Mouse (Mus musculus) cortical plate, adult 2 months (tissue): ENCODE data around the gene A630001G21Rik.

Source experiments
- CTCF ChIP-seq: fragments of 200-500 bp; IDR thresholded peaks from 2 replicates; pipeline ENCODE4 v1.5.1; 2011; ENCODE audit warnings: mild to moderate bottlenecking, control low read depth, low read length; ENCODE audit not compliant: insufficient read depth; ENCODE audit errors: extremely low read depth
- POLR2A ChIP-seq: fragments of 200-500 bp; IDR thresholded peaks from 2 replicates; pipeline ENCODE4 v1.6.1; 2011; ENCODE audit warnings: mild to moderate bottlenecking, low read length, control low read depth; ENCODE audit not compliant: insufficient read depth; ENCODE audit errors: extremely low read depth

- TF ChIP-seq CTCF (no peak), POLR2A (no peak)
Observed at GRCm38 (mm10) chr1:85809256-85809655, 30.8 kb upstream of the A630001G21Rik start.
